Mouse (Mus musculus) monocyte, adult 5-6 weeks (primary cell): ENCODE measurements around the gene Hspa8. TPM values are rescaled to one million over a fixed set of nuclear protein-coding genes. Genes with fewer than 3 reads are reported as not detected.

ENCODE experiments used
- total RNA-seq: library from RNA; stranded (forward); fragments of 200-1000, 200-491, 200-594 nt; gene quantifications from 3 replicates; pipeline ENCODE4 v1.2.3, GENCODE M21; 2017

Gene Hspa8
- total RNA-seq, 1 experiment from 2014 or later, result 2,780 TPM

Other genes starting within 250 kb of the Hspa8 start
- gene Gm21915, start 130.4 kb upstream of the Hspa8 start, total RNA-seq, result not detected in 3 replicates
- gene Clmp, start 115.0 kb upstream of the Hspa8 start, total RNA-seq, result 0.10 to 0.29 TPM in 2 of 3 replicates, not detected in the other
- not detected in 3 replicates for gene Bsx, start 73.1 kb downstream of the Hspa8 start, total RNA-seq
- 3.8 TPM in 1 of 3 replicates, not detected in the others for gene Jhy, start 163.1 kb downstream of the Hspa8 start, total RNA-seq
- 2.6 to 16.5 TPM (median 10.8 TPM) in 3 replicates for gene Crtam, start 203.6 kb downstream of the Hspa8 start, total RNA-seq